Mouse (Mus musculus): ENCODE results near the gene Wfdc2.
"Not testable (repeated sequence)": the region's sequence is repeated elsewhere in the genome, so short reads cannot be mapped to it uniquely, and the experiment has no call there.

Gene Wfdc2

GRCm38 (mm10) chr2:164549338-164549737 lies 12.9 kb upstream of the Wfdc2 start:
- no peak for DNase-seq

DNA sequence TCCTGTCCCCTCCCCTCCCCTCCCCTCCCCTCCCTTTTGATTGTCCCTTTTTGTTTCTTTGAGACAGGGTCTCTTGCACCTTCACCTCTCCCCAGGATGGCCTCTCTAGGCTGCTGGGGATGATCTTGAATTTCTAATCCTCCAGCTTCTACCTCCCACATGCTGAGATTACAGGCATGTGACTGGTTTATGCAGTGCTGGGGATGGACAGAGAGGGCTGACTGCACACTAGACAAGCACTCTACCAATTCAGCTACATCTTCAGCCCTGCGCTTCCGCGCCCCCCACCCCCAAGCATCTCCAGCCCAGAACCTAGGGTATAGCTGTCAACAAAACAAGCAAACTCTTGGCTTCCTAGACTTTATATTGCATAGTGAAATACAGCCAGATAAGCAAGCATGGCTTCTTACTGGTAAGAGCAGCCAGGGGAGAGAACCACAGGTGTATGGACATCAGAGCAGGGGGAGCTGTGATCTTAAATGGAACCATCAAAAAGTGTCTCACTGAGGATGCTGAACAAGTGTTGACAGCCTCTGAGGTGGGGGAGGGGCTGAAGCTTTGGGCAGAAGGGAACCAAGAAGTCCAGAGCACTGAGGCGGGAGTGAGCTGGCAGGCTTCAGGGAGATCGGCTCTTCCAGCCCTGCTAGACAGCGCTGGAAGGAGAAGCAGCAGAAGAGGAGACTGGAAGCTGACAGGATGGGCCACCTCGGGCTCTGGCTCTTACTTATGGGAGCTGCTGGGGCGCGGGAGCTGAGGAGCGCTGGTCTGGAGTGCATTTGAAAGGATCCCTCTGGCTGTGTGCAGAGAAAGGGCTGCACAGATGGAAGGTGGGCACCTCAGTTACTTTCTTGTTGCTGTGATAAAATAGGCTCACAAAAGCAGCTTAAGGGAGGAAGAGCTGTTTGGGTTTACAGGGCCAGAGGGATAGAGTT lies 12.0 kb upstream of the Wfdc2 start:
- DNase-seq: no peak

GRCm38 (mm10) chr2:164550895-164551269 lies 11.3 kb upstream of the Wfdc2 start:
- DNase-seq: no peak

GRCm38 (mm10) chr2:164551502-164551901 lies 10.7 kb upstream of the Wfdc2 start:
- no peak for DNase-seq

GRCm38 (mm10) chr2:164558426-164558825 lies 3.8 kb upstream of the Wfdc2 start:
- DNase-seq: no peak

DNA sequence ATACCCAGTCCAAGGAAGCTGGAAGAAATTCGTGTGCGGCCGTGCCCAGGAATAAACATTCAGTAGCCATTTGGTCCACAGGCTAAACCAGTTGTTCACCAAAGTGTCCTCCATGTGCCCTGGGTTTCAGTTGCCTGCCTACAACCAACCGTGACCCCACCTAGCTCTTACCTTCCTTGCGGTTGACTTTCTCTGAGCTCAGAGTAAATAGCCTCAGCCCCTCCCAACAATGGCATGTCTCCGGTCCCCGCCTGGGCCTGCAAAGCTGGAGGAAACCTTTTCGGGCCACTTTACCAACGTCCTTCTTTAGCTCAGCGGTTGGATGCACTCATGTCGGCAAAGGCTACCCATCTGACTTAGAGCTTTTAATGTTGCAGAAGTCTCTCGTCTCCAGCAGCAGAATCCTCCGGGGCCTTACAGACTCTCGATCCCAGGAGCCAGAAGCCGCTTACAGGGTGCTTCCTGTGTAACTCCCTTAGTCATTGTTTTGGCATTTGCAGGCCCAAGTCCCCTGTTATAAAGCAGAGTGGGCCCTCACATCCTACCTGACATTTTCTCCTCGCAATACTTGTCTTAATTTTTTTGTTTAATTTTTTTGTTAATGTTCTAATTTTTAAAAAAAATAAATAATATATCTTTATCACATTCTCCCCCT lies 3.1 kb upstream of the Wfdc2 start:
- no peak for DNase-seq

- no peak for DNase-seq
Observed at GRCm38 (mm10) chr2:164560106-164560505, 2.1 kb upstream of the Wfdc2 start.

GRCm38 (mm10) chr2:164563339-164564038 lies 1.3 kb downstream of the Wfdc2 start:
- peak; percentile 9 to 22 for DNase-seq

GRCm38 (mm10) chr2:164564346-164564745 lies 2.1 kb downstream of the Wfdc2 start:
- peak in 1 of 2 experiments; percentile 5 for DNase-seq

- DNase-seq: no peak
Observed at GRCm38 (mm10) chr2:164566997-164567396, 4.8 kb downstream of the Wfdc2 start.

DNA sequence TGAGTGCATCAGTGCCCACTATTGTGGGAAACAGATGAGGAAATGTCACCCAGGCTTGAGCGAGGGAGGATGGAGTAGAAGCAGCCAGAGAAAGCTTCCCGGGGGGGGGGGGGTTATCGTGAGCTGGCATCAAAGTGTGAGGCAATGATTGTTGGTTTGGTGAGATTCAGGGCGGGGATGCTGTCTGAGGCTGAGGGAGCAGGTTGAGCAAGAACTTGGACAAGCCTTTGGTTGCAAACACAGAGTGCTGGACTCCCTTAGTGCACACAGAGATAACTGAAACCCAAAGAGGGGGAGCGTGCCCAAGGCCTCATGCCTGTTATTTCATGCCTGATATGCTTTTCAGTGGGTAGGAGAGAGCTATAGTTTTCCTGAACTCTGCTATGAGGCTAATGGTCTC lies 5.2 kb downstream of the Wfdc2 start:
- DNase-seq: no peak

DNA sequence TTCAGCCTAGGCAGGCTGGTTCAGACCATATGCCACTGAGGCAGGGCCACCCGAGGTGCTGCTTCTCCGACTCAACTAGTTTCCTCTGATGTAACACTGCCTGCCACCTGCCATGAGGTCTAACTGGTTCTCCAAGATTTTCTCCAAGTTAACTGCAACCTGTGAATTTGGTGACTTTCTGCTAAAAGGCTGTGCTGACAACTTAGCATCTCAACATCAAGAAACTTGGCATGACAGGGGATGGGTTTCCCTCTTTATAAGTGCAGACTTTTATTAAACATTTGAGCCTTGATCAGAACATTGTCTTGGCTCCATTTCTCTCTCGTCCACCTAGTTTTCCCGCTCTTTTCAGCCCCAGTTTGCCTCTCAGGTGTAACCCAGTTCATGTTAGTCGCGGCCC lies 11.1 kb downstream of the Wfdc2 start, which contains the start of gene Spint3:
Spint3 (minus strand) TSS at position 101 of the 400 bp plus-strand sequence.
- DNase-seq: not testable (repeated sequence)

- DNase-seq: not testable (repeated sequence)
Observed at GRCm38 (mm10) chr2:164585025-164585725, 23.0 kb downstream of the Wfdc2 start, which contains the start of gene Wfdc6a. Gene Wfdc6a (minus strand): TSS chr2:164585447.

- peak; percentile 8 to 11 for DNase-seq
Observed at GRCm38 (mm10) chr2:164592014-164592413, 29.8 kb downstream of the Wfdc2 start.

GRCm38 (mm10) chr2:164593494-164593893 lies 31.3 kb downstream of the Wfdc2 start, which contains the start of gene Eppin:
Gene Eppin (minus strand): TSS chr2:164593594.
- DNase-seq: no peak

GRCm38 (mm10) chr2:164600179-164600578 lies 38.0 kb downstream of the Wfdc2 start:
- DNase-seq: no peak

- DNase-seq: no peak
Observed at GRCm38 (mm10) chr2:164603482-164603881, 41.3 kb downstream of the Wfdc2 start.

- DNase-seq: no peak
Observed at GRCm38 (mm10) chr2:164604411-164604810, 42.2 kb downstream of the Wfdc2 start.

GRCm38 (mm10) chr2:164608781-164609180 lies 46.6 kb downstream of the Wfdc2 start:
- no peak for DNase-seq

DNA sequence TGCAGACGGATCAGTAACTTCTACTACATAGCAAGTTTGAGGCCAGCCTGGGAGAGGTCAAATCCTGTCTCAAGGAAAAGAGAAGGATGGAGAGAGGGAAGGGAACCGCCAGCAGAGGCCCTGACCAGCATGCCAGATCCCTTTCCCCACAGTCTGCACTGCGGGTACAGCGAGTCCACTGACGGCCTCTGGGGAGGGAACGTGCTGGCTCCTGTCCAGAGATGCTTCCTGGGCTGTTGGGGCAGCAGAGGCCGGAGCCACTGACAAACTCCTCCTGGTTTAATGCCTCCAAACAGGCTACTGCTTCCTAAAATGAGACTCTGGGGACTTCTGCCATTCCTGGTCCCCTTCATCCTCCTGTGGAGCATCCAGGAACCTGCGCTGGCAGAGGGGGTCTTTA lies 51.3 kb downstream of the Wfdc2 start, which contains the start of the genes Wfdc6b and Wfdc8:
Wfdc6b (plus strand) TSS at position 52 of the 400 bp plus-strand sequence.
Wfdc8 (minus strand) TSS at position 156 of the 400 bp plus-strand sequence.
- DNase-seq: peak in 1 of 2 experiments; percentile 8

- no peak for DNase-seq
Observed at GRCm38 (mm10) chr2:164615386-164615785, 53.2 kb downstream of the Wfdc2 start.

Data from cerebellum, postnatal 25 days (tissue).